Mouse (Mus musculus): ENCODE data around the gene Zcchc14.

GRCm38 (mm10) chr8:121697735-121698614 is 45.3 kb upstream of the Zcchc14 start:
- TF ChIP-seq CTCF (IDR thresholded peaks at IDR 0.05; ENCODE audit: low read depth, low read length) (no peak), TAL1 (conservative IDR thresholded peaks at IDR 0.05; ENCODE audit: low read depth, low read length) (no peak), GATA1 (IDR thresholded peaks at IDR 0.05; ENCODE audit: borderline replicate concordance, low read length) (no peak), POLR2AphosphoS5 (IDR thresholded peaks at IDR 0.05; ENCODE audit: insufficient replicate concordance, low read depth, low read length) (no peak)

Measured in G1E (cell line).